Mouse (Mus musculus) stomach, embryonic 15.5 days (tissue): ENCODE results near the gene Baz1a. TPM values are rescaled to one million over a fixed set of nuclear protein-coding genes. Genes with fewer than 3 reads are reported as not detected.

ENCODE experiments used
- ATAC-seq: fragments of 200-750 bp; cut with Nextera tagmentation; 2 replicates; pipeline ENCODE4 v1.8.0; 2017; ENCODE audit warnings: low read depth, moderate number of reproducible peaks, moderate TSS enrichment; ENCODE audit not compliant: insufficient read depth, low FRiP score
- H3K27ac ChIP-seq: fragments of 300-500 bp; sonication (generic); 2 replicates; pipeline ENCODE4 v1.5.1; 2015; ENCODE audit warnings: mild to moderate bottlenecking, inconsistent platforms
- H3K27me3 ChIP-seq: fragments of 300-500 bp; sonication (generic); replicated peaks from 2 replicates; pipeline ENCODE4 v1.6.1; 2015; ENCODE audit warnings: inconsistent platforms
- H3K36me3 ChIP-seq: fragments of 300-500 bp; sonication (generic); 2 replicates; pipeline ENCODE4 v1.6.1; 2015; ENCODE audit warnings: inconsistent platforms
- H3K4me1 ChIP-seq: fragments of 300-500 bp; sonication (generic); 2 replicates; pipeline ENCODE4 v1.6.1; 2015; ENCODE audit warnings: inconsistent platforms
- H3K4me2 ChIP-seq: fragments of 300-500 bp; sonication (generic); 2 replicates; pipeline ENCODE4 v1.6.1; 2015; ENCODE audit warnings: mild to moderate bottlenecking, inconsistent platforms
- H3K4me3 ChIP-seq: fragments of 300-500 bp; sonication (generic); replicated peaks from 2 replicates; pipeline ENCODE4 v1.5.1; 2015; ENCODE audit warnings: inconsistent platforms
- H3K9ac ChIP-seq: fragments of 300-500 bp; sonication (generic); 2 replicates; pipeline ENCODE4 v1.6.1; 2015; ENCODE audit warnings: inconsistent platforms
- H3K9me3 ChIP-seq: fragments of 300-500 bp; sonication (generic); 2 replicates; pipeline ENCODE4 v1.6.1; 2016; ENCODE audit warnings: inconsistent platforms
- WGBS: fragments of 180-500 bp; shearing (Covaris S2); methylation state at CpG from one replicate; pipeline ENCODE4 v1.1.7; 2015; 5-methylcytosine and 5-hydroxymethylcytosine counted together
- polyA plus RNA-seq: library from polyadenylated mRNA; unstranded; fragments of >200 nt; fragmentation: Nextera tagmentation; extraction: Ambion mirVana; gene quantifications from 2 replicates; pipeline ENCODE4 v1.2.1, GENCODE M21; 2015

Baz1a gene
- polyA plus RNA-seq, 1 experiment from 2014 or later: 23.4 TPM

DNA sequence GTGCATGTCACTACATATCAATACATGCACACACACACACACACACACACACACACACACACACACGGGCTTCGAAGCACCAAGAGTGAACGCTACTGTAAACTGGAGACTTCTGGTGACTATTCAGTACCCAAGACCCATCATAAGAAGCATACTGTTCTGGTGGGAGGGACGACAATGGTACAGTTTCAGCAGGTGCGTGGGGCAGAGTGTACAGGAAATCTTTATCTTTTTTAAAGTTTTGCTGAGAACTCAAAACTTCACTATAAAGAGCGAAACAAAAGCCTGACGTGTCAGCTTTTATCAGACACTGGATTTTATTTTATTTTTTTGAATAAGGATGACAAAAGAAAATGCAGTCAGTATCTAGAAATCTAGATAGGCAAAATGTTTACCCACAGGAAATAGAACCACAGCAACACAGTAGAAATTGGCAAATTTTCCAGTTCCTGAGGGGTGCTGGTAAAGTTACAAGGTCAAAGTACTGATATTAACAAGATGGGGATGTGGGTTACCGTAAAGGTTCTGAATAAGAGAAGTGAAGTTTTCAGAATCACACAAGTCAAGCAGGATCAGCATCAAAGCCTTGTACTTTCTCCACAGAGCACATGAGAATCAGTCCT is 35.7 kb upstream of the Baz1a start:
- ATAC-seq: no peak
- H3K9me3 ChIP-seq: no peaks in the 10 kb centered on the region
- peaks cover 6% of the 10 kb centered on the region; the same call in 1 of the 2 replicates for H3K36me3 ChIP-seq
- no peak overlapping the region for H3K9ac ChIP-seq
- H3K4me1 ChIP-seq: no peaks in the 10 kb centered on the region
- no peak overlapping the region for H3K4me3 ChIP-seq
- no peak overlapping the region for H3K27ac ChIP-seq
- WGBS: 90% methylated on average over 8 of the region's 8 CpGs
- H3K27me3 ChIP-seq: no peaks in the 10 kb centered on the region
- H3K4me2 ChIP-seq: no peak overlapping the region

DNA sequence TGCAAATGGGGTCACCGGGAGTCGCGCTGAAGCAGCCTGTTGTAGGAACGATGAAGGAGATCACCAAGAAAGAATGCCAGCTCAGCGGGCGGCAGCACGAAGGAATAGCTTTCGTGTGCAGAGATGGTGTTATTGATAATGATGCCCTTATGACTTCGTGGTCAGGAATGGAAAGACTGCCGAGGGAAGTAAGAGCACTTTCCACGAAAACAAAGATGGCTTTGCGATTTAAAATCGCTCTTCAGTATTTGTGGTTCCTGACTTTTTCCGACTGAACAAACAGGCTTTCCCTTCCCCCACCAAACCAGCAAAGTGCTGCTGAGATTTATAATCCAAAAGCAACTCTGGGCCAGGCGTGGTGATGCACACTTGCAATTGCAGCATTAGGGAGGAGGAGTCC is 26.9 kb upstream of the Baz1a start:
- H3K4me1 ChIP-seq: no peaks in the 10 kb centered on the region
- H3K27me3 ChIP-seq: no peaks in the 10 kb centered on the region
- no peak overlapping the region for H3K9ac ChIP-seq
- no peak overlapping the region for H3K27ac ChIP-seq
- H3K9me3 ChIP-seq: no peaks in the 10 kb centered on the region
- H3K4me2 ChIP-seq: no peak overlapping the region
- ATAC-seq: no peak
- H3K36me3 ChIP-seq: 0 out of 2 replicates have a peak, but pooled peaks cover 4% of the 10 kb centered on the region
- 74% methylated on average over 15 of the region's 15 CpGs for WGBS
- no peak overlapping the region for H3K4me3 ChIP-seq

DNA sequence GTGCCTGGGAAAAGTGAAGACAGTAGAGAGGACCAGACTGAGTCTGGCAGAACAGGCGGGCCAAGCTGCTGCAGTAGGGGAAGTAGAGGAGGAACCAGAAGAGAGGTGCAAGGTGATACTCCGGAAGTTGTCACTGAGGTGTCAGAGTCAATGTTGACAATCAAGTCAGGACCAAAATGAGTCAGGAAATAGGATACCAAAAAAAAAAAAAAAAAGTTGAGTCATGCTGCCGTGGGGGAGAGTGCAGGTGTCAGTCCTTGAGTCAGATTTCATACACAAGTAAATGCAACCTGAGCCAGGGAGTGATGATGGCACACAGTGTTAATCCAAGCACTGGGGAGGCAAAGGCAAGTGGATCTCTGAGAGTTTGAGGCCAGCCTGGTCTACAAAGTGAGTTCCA is 12.9 kb upstream of the Baz1a start:
- H3K27me3 ChIP-seq: no peaks in the 10 kb centered on the region
- H3K4me1 ChIP-seq: no peaks in the 10 kb centered on the region
- no peaks in the 10 kb centered on the region for H3K9me3 ChIP-seq
- no peaks in the 10 kb centered on the region for H3K36me3 ChIP-seq
- 25% methylated on average over 3 of the region's 3 CpGs for WGBS
- H3K4me3 ChIP-seq: no peak overlapping the region
- no peak for ATAC-seq
- no peak overlapping the region for H3K4me2 ChIP-seq
- no peak overlapping the region for H3K27ac ChIP-seq
- no peak overlapping the region for H3K9ac ChIP-seq

DNA sequence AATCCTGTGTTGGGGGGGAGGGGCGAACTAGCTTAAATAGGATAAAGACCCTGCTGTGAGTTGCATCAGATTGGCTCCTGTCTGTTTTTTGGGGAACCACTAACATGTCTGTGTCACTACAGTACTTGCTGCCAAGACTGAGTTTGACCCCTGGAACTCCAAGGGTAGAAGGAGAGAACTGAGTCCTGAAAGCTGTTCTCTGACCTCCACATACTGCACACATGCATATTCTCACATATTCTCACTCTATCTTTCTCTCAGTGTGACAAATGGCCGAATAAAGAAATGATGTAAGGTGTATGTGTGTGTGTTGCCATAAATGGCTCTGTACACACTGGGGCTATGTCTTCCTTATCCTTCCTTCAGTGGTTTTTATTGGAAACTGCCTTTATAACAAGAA is 9.1 kb upstream of the Baz1a start:
- no peak for ATAC-seq
- Histone ChIP-seq H3K36me3 (no peaks in the 10 kb centered on the region), H3K9ac (no peak overlapping the region), H3K9me3 (no peaks in the 10 kb centered on the region), H3K4me1 (no peaks in the 10 kb centered on the region), H3K4me2 (no peak overlapping the region), H3K27ac (no peak overlapping the region), H3K27me3 (no peaks in the 10 kb centered on the region), H3K4me3 (no peak overlapping the region)
- WGBS: 66% methylated on average over 2 of the region's 2 CpGs

DNA sequence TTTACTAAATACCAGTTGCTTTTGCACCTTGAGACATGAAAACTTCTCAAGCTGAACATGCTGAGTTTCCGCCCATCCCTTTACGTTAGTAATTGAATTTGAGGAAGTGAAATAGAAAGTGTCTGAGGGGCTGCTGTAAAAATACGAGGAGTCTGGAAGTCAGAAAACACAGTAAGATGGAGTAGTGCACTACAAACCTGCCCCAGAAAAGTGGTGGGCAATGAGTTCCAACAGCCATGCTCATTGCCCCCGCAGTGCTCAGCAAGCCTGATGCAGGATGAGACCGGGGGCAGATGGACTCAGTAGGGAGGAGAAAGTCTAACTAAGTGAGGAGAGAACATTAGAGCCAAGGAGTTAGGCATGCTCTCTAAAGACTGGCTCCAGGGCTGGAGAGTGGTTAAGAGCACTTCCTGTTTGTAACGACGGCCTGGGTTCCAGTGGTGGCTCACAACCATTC is 5.3 kb upstream of the Baz1a start:
- no peak for ATAC-seq
- Histone ChIP-seq H3K4me1 (no peaks in the 10 kb centered on the region), H3K27ac (no peak overlapping the region), H3K9me3 (no peaks in the 10 kb centered on the region), H3K4me3 (no peak overlapping the region), H3K27me3 (no peaks in the 10 kb centered on the region), H3K36me3 (no peaks in the 10 kb centered on the region), H3K4me2 (no peak overlapping the region), H3K9ac (no peak overlapping the region)
- 78% methylated on average over 7 of the region's 7 CpGs for WGBS

DNA sequence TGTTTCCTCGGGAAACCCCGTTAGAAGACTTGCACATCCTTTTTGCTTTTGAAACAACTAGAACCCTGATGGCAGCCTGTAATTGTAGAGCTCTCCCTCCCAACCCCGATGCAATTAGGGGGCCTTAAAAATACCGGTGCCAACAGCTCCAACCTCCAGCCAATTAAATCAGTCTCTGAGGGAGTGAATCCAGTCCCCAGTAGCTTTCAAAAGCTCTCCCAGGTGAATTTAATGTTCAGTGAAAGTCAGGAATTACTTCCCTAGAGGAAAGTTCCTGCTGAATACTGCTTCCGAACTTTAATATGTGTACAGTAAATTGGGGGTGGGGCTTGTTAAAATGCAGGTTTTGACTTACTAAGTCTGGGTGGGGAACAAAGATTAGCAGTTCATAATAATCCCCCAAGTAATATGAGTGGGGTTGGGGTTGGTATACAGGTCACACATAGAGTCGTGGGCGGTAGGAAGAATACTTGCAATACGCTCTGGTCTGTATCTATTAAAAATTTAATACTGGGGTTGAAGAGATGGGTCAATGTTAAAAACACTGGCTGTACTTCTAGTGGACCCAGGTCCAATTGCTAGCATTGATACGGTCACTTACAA is 3.1 kb upstream of the Baz1a start:
- no peaks in the 10 kb centered on the region for H3K4me1 ChIP-seq
- no peaks in the 10 kb centered on the region for H3K9me3 ChIP-seq
- no peak overlapping the region for H3K9ac ChIP-seq
- no peaks in the 10 kb centered on the region for H3K36me3 ChIP-seq
- H3K4me2 ChIP-seq: no peak overlapping the region
- WGBS: 72% methylated on average over 9 of the region's 9 CpGs
- no peak overlapping the region for H3K27ac ChIP-seq
- no peaks in the 10 kb centered on the region for H3K27me3 ChIP-seq
- ATAC-seq: no peak
- no peak overlapping the region for H3K4me3 ChIP-seq

DNA sequence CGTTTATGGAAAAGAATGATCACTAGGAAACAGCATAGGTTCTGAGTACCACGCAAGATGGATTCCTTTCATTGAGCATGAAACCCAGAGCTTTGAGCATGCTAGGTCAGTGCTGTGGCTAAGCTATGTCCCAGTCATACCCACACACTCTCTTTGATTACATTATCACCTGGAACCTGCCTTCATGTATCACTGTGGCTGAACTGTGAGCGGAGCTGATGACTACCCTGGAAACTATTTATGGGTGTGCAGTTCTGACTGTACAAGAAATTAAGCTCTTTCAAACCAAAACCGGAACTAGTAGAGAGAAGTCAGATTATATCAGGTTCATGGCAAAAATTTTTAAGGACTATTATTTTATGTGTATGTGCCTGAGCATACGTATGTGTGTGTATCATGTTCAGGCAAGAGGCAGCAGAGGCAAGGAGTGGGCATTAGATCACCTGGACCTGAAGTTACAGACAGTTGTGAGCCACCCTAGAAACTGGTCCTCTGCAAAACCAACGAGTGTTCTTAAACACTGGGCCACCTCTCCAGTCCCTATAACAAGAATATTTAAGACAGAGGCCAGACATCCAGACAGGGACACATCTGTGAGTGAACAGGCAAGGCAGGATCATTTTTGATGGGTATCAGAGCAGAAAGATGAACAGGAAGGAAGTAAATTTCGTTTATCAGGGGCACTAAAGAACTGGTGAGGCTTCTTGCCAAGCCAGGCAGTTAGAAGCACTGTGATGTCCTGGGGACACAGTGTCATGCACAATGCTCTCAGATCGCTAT is 2.4 kb upstream of the Baz1a start:
- Histone ChIP-seq H3K4me2 (no peak overlapping the region), H3K4me1 (no peaks in the 10 kb centered on the region), H3K36me3 (no peaks in the 10 kb centered on the region), H3K27me3 (no peaks in the 10 kb centered on the region), H3K9ac (no peak overlapping the region), H3K9me3 (no peaks in the 10 kb centered on the region), H3K4me3 (no peak overlapping the region), H3K27ac (no peak overlapping the region)
- 69% methylated on average over 8 of the region's 8 CpGs for WGBS
- no peak for ATAC-seq

DNA sequence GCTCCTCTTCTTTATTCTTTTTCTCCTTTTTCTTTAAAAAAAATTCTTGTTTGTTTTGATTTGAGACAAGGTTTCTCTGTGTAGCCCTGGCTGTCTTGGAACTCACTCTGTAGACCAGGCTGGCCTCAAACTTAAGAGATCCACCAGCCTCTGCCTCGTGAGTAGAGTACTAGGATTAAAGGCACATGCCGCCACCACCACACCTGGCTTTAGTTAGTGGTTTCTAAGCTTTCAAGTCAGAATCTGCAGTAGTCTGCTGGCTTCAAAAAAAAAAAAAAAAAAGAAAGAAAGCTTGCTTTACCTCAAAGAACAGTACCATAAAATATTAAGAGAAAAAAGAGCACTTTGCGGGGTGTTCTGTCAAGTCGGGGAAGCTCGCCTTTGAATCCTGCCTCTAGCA is 1.3 kb upstream of the Baz1a start:
- Histone ChIP-seq H3K27ac (no peak overlapping the region), H3K9me3 (no peaks in the 10 kb centered on the region), H3K4me2 (no peak overlapping the region), H3K4me1 (no peaks in the 10 kb centered on the region), H3K27me3 (no peaks in the 10 kb centered on the region), H3K36me3 (no peaks in the 10 kb centered on the region), H3K9ac (no peak overlapping the region), H3K4me3 (no peak overlapping the region)
- WGBS: 85% methylated on average over 5 of the region's 5 CpGs
- no peak for ATAC-seq

DNA sequence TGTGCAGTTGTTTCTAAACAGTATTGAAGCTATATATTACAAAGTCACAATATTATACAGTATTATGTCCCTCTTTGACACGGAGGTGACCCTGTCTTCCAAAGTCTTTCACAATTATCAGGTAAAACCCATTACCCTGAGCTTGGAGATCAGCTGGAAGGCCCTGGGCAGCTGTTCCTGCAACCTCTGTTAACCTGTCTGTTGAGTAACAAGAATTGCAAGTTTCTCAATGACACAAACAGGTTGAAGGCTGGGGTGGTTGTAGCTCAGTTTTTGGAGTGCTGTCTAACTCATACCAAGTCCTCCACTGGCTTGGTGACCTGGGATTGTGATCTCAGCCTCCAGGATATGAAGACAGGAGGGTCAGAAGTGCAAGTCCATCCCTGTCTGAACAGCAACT is 1.1 kb downstream of the Baz1a start:
- Histone ChIP-seq H3K27ac (no peak overlapping the region), H3K4me1 (no peaks in the 10 kb centered on the region), H3K4me3 (no peak overlapping the region), H3K9ac (no peak overlapping the region), H3K9me3 (no peaks in the 10 kb centered on the region), H3K4me2 (no peak overlapping the region), H3K27me3 (no peaks in the 10 kb centered on the region), H3K36me3 (no peaks in the 10 kb centered on the region)
- 68% methylated on average over 1 of the region's 1 CpGs for WGBS
- no peak for ATAC-seq

DNA sequence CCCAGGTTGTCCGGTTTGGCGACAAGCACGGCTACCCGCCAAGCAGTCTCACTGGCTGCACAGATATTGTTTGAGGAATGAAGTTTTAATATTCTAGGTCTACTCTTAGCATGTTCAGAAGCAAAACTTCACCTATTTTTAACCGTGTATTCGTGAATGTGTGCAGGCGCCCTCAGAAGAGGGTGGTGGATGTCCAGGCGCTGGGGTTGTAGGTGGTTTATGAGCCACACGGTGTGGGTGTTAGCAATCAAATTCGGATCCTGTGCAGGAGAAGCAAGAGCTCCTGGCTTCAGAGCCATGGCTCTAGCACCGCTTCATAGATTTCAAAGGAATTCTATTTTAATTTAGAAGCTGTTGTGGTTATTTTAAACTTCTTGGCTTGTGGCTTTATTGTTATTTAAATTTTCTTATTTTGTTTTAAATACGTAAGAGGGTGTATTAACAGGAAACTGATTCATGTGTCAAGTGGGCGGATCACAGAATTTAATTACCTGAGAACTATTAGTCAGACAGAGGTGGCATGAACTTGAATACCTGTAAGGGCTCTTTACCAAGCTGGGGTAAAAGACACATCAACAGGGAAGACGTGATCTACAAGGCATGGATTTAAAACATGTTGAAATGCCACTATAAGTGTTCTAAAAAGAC is 6.7 kb downstream of the Baz1a start:
- Histone ChIP-seq H3K9ac (no peak overlapping the region), H3K36me3 (no peaks in the 10 kb centered on the region), H3K9me3 (no peaks in the 10 kb centered on the region), H3K4me2 (no peak overlapping the region), H3K4me1 (no peaks in the 10 kb centered on the region), H3K27ac (no peak overlapping the region), H3K27me3 (no peaks in the 10 kb centered on the region), H3K4me3 (no peak overlapping the region)
- 80% methylated on average over 14 of the region's 14 CpGs for WGBS
- no peak for ATAC-seq

DNA sequence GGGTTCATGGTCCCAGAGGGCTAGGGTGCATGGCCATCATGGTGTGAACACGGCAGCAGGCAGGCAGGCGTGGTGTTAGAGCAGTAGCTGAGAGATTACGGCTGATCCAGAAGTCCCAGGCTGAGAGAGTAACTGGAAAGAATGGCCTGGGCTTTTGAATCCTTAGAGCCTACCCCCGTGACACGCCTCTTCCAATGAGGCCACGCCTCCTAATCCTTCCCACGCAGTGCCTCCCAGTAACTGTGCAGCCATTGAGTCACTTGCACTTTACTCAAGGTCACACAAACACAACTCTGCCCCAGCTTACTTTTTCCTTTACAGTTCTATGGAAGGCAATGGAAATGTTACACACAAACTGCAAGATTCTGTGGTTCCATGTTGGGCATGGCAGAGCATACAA is 8.1 kb downstream of the Baz1a start:
- ATAC-seq: no peak
- WGBS: 90% methylated on average over 7 of the region's 7 CpGs
- H3K4me3 ChIP-seq: no peak overlapping the region
- H3K27ac ChIP-seq: no peak overlapping the region
- H3K4me2 ChIP-seq: no peak overlapping the region
- H3K36me3 ChIP-seq: no peaks in the 10 kb centered on the region
- H3K9me3 ChIP-seq: no peaks in the 10 kb centered on the region
- no peaks in the 10 kb centered on the region for H3K27me3 ChIP-seq
- no peaks in the 10 kb centered on the region for H3K4me1 ChIP-seq
- no peak overlapping the region for H3K9ac ChIP-seq

DNA sequence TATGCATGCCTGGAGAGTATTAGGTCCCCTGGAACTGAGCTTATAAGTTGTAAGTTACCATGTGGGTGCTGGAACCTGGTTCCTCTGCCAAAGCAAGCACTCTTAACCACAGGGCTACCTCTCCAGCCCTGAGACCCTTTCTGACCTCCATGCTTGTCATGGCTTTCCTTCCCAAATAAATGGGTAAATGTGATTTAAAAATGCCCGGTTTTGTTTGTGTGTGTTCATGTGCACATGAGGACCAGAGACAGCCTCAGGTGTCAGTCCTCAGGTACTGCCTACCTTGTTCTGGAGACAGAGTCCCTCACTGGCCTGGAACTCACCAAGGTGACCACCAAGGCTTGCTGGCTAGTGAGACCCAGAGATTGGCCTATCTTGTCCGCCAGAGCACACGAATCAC is 9.8 kb downstream of the Baz1a start:
- no peak overlapping the region for H3K4me2 ChIP-seq
- H3K9ac ChIP-seq: no peak overlapping the region
- H3K4me1 ChIP-seq: no peaks in the 10 kb centered on the region
- 81% methylated on average over 3 of the region's 3 CpGs for WGBS
- no peaks in the 10 kb centered on the region for H3K9me3 ChIP-seq
- H3K4me3 ChIP-seq: no peak overlapping the region
- H3K27me3 ChIP-seq: no peaks in the 10 kb centered on the region
- H3K36me3 ChIP-seq: no peaks in the 10 kb centered on the region
- no peak for ATAC-seq
- H3K27ac ChIP-seq: no peak overlapping the region
